Mouse (Mus musculus) ovary, adult 18-20 months (tissue): ENCODE measurements around the gene Etfrf1.

ENCODE experiments used
- DNase-seq: peaks from one replicate; pipeline ENCODE4 v3.0.0; 2022; ENCODE audit warnings: low spot score, mixed read lengths

The Etfrf1 gene

GRCm38 (mm10) chr6:145210816-145211338, at the start of gene Etfrf1, which contains the start of gene Casc1:
TSS of gene Etfrf1 (plus strand) at chr6:145211134.
TSS of gene Casc1 (minus strand) at chr6:145211005.
- peak; percentile 99 for DNase-seq

GRCm38 (mm10) chr6:145171892-145172606, 38.9 kb upstream of the Etfrf1 start:
- no peak for DNase-seq

GRCm38 (mm10) chr6:145173781-145174191, 37.1 kb upstream of the Etfrf1 start:
- peak; percentile 88 for DNase-seq

GRCm38 (mm10) chr6:145175571-145175981, 35.4 kb upstream of the Etfrf1 start:
- DNase-seq: peak; percentile 58

GRCm38 (mm10) chr6:145176474-145176873, 34.5 kb upstream of the Etfrf1 start:
- DNase-seq: no peak

GRCm38 (mm10) chr6:145179665-145180064, 31.3 kb upstream of the Etfrf1 start:
- no peak for DNase-seq

GRCm38 (mm10) chr6:145182044-145182443, 28.9 kb upstream of the Etfrf1 start:
- peak; percentile 85 for DNase-seq

GRCm38 (mm10) chr6:145186096-145186495, 24.8 kb upstream of the Etfrf1 start:
- no peak for DNase-seq

GRCm38 (mm10) chr6:145187093-145188088, 23.5 kb upstream of the Etfrf1 start:
- DNase-seq: no peak

GRCm38 (mm10) chr6:145193038-145193437, 17.9 kb upstream of the Etfrf1 start:
- DNase-seq: no peak

GRCm38 (mm10) chr6:145193446-145193845, 17.5 kb upstream of the Etfrf1 start:
- no peak for DNase-seq

GRCm38 (mm10) chr6:145197949-145198686, 12.8 kb upstream of the Etfrf1 start:
- DNase-seq: no peak

- DNase-seq: no peak
Observed at GRCm38 (mm10) chr6:145202432-145203125, 8.4 kb upstream of the Etfrf1 start.

- no peak for DNase-seq
Observed at GRCm38 (mm10) chr6:145204440-145204839, 6.5 kb upstream of the Etfrf1 start.

GRCm38 (mm10) chr6:145205142-145205541, 5.8 kb upstream of the Etfrf1 start:
- DNase-seq: no peak

GRCm38 (mm10) chr6:145210056-145210680, 766 bp upstream of the Etfrf1 start:
- no peak for DNase-seq

GRCm38 (mm10) chr6:145211376-145212305, 707 bp downstream of the Etfrf1 start:
- no peak for DNase-seq

- DNase-seq: no peak
Observed at GRCm38 (mm10) chr6:145213916-145214315, 3.0 kb downstream of the Etfrf1 start.

GRCm38 (mm10) chr6:145215826-145216225, 4.9 kb downstream of the Etfrf1 start:
- no peak for DNase-seq

GRCm38 (mm10) chr6:145224246-145224645, 13.3 kb downstream of the Etfrf1 start:
- DNase-seq: no peak
